Mouse (Mus musculus) testis, adult 2 months (tissue): ENCODE data around the gene Grk1. TPM values are rescaled to one million over a fixed set of nuclear protein-coding genes. Genes with fewer than 3 reads are reported as not detected.

Experiments used
- H3K27ac ChIP-seq: fragments of 200-500 bp; 2 replicates; pipeline ENCODE4 v1.5.1; 2012; ENCODE audit warnings: low read depth, low read length; ENCODE audit not compliant: control insufficient read depth, insufficient read depth
- H3K27me3 ChIP-seq: fragments of 200-500 bp; 2 replicates; pipeline ENCODE4 v1.6.1; 2012; ENCODE audit warnings: mild to moderate bottlenecking, low read length, moderate library complexity; ENCODE audit not compliant: control insufficient read depth, insufficient read depth
- H3K36me3 ChIP-seq: fragments of 200-500 bp; 2 replicates; pipeline ENCODE4 v1.6.1; 2012; ENCODE audit warnings: mild to moderate bottlenecking, low read length; ENCODE audit not compliant: control insufficient read depth, insufficient read depth
- H3K4me1 ChIP-seq: fragments of 200-500 bp; 2 replicates; pipeline ENCODE4 v1.6.1; 2012; ENCODE audit warnings: low read length; ENCODE audit not compliant: control insufficient read depth, insufficient read depth
- H3K4me3 ChIP-seq: fragments of 200-500 bp; 2 replicates; pipeline ENCODE4 v1.5.1; 2012; ENCODE audit warnings: low read depth, mild to moderate bottlenecking, low read length, moderate library complexity, mixed read lengths; ENCODE audit not compliant: control insufficient read depth
- CTCF ChIP-seq: fragments of 200-500 bp; IDR thresholded peaks from 2 replicates; pipeline ENCODE4 v1.5.1; 2012; ENCODE audit warnings: low read depth, mild to moderate bottlenecking, inconsistent platforms, low read length, moderate library complexity; ENCODE audit not compliant: control insufficient read depth, insufficient read depth, insufficient replicate concordance
- POLR2A ChIP-seq: fragments of 200-500 bp; IDR thresholded peaks from 2 replicates; pipeline ENCODE4 v1.6.1; 2012; ENCODE audit warnings: low read depth, mild to moderate bottlenecking, inconsistent platforms, low read length, moderate library complexity; ENCODE audit not compliant: control insufficient read depth
- polyA plus RNA-seq: library from polyadenylated mRNA; depleted of rRNA; stranded (reverse); fragments of >200 nt; gene quantifications from 2 replicates; pipeline ENCODE4 v1.2.3, GENCODE M21; 2012

The Grk1 gene
- polyA plus RNA-seq, 1 experiment = 0.04 TPM

GRCm38 (mm10) chr8:13411597-13411996, 6.7 kb downstream of the Grk1 start:
- no peak for TF ChIP-seq POLR2A
- peak; percentile 88 for TF ChIP-seq CTCF
- Histone ChIP-seq H3K4me1 (peaks cover 2% of the 10 kb centered on the region), H3K36me3 (no peaks in the 10 kb centered on the region), H3K27me3 (no peaks in the 10 kb centered on the region), H3K4me3 (no peak overlapping the region), H3K27ac (no peak overlapping the region)

- no peak overlapping the region for H3K27ac ChIP-seq
- no peak overlapping the region for H3K4me3 ChIP-seq
- TF ChIP-seq POLR2A (no peak), CTCF (peak; percentile 84; the same call in 1 of the 2 replicates)
- no peaks in the 10 kb centered on the region for H3K27me3 ChIP-seq
- H3K36me3 ChIP-seq = no peaks in the 10 kb centered on the region
- peaks cover 2% of the 10 kb centered on the region for H3K4me1 ChIP-seq
These were observed 8.1 kb downstream of the Grk1 start for GRCm38 (mm10) chr8:13412891-13413558.

GRCm38 (mm10) chr8:13413823-13414390, 9.0 kb downstream of the Grk1 start:
- TF ChIP-seq CTCF = no peak
- TF ChIP-seq POLR2A = no peak
- H3K36me3 ChIP-seq = no peaks in the 10 kb centered on the region

GRCm38 (mm10) chr8:13415879-13416278, 11.0 kb downstream of the Grk1 start:
- H3K4me3 ChIP-seq = no peak overlapping the region
- H3K27me3 ChIP-seq = no peaks in the 10 kb centered on the region
- H3K4me1 ChIP-seq = peaks cover 2% of the 10 kb centered on the region
- TF ChIP-seq POLR2A (no peak), CTCF (no peak)
- no peak overlapping the region for H3K27ac ChIP-seq
- no peaks in the 10 kb centered on the region for H3K36me3 ChIP-seq

More at GRCm38 (mm10) chr8:13413823-13414390, 9.0 kb downstream of the Grk1 start:
- Histone ChIP-seq H3K4me1 (peaks cover 2% of the 10 kb centered on the region), H3K4me3 (no peak overlapping the region), H3K27ac (no peak overlapping the region), H3K27me3 (no peaks in the 10 kb centered on the region)

GRCm38 (mm10) chr8:13419111-13419639, 14.3 kb downstream of the Grk1 start:
- no peak overlapping the region for H3K27ac ChIP-seq
- no peaks in the 10 kb centered on the region for H3K4me1 ChIP-seq
- TF ChIP-seq CTCF (no peak), POLR2A (no peak)
- no peaks in the 10 kb centered on the region for H3K36me3 ChIP-seq
- H3K27me3 ChIP-seq = no peaks in the 10 kb centered on the region
- H3K4me3 ChIP-seq = no peak overlapping the region

- Histone ChIP-seq H3K4me1 (no peaks in the 10 kb centered on the region), H3K27ac (no peak overlapping the region), H3K27me3 (no peaks in the 10 kb centered on the region), H3K36me3 (no peaks in the 10 kb centered on the region), H3K4me3 (no peak overlapping the region)
- TF ChIP-seq POLR2A = no peak
- no peak for TF ChIP-seq CTCF
These were observed 16.1 kb downstream of the Grk1 start for GRCm38 (mm10) chr8:13420970-13421369.

- no peaks in the 10 kb centered on the region for H3K36me3 ChIP-seq
- H3K27me3 ChIP-seq = no peaks in the 10 kb centered on the region
- TF ChIP-seq CTCF = no peak
- no peak for TF ChIP-seq POLR2A
- no peak overlapping the region for H3K4me3 ChIP-seq
- no peak overlapping the region for H3K27ac ChIP-seq
- H3K4me1 ChIP-seq = no peaks in the 10 kb centered on the region
These were observed 22.5 kb downstream of the Grk1 start for GRCm38 (mm10) chr8:13427351-13427750.
